Mouse (Mus musculus): Measurements from ENCODE around the gene Cpsf6.

The Cpsf6 gene

GRCm38 (mm10) chr10:117335649-117336048 lies 44.2 kb downstream of the Cpsf6 start:
- no peak for DNase-seq (ENCODE audit: low read depth, low spot score)

- DNase-seq (ENCODE audit: low read depth, low spot score), result peak; percentile 58
These were observed 49.3 kb downstream of the Cpsf6 start for GRCm38 (mm10) chr10:117330521-117330920.

GRCm38 (mm10) chr10:117323782-117324181 lies 56.0 kb downstream of the Cpsf6 start:
- DNase-seq (ENCODE audit: low read depth, low spot score), result peak; percentile 73

GRCm38 (mm10) chr10:117322630-117323029 lies 57.2 kb downstream of the Cpsf6 start:
- DNase-seq (ENCODE audit: low read depth, low spot score), result no peak

GRCm38 (mm10) chr10:117320571-117320981 lies 59.2 kb downstream of the Cpsf6 start:
- no peak for DNase-seq (ENCODE audit: low read depth, low spot score)

GRCm38 (mm10) chr10:117316391-117316790 lies 63.4 kb downstream of the Cpsf6 start:
- DNase-seq (ENCODE audit: low read depth, low spot score), result no peak

- no peak for DNase-seq (ENCODE audit: low read depth, low spot score)
These were observed 66.7 kb downstream of the Cpsf6 start for GRCm38 (mm10) chr10:117313133-117313532.

- DNase-seq (ENCODE audit: low read depth, low spot score), result no peak
These were observed 67.6 kb downstream of the Cpsf6 start for GRCm38 (mm10) chr10:117312168-117312567.

GRCm38 (mm10) chr10:117304371-117304770 lies 75.4 kb downstream of the Cpsf6 start:
- DNase-seq (ENCODE audit: low read depth, low spot score), result no peak

- no peak for DNase-seq (ENCODE audit: low read depth, low spot score)
These were observed 78.1 kb downstream of the Cpsf6 start for GRCm38 (mm10) chr10:117301688-117302087.

GRCm38 (mm10) chr10:117299901-117300520 lies 79.8 kb downstream of the Cpsf6 start:
- DNase-seq (ENCODE audit: low read depth, low spot score), result no peak

- no peak for DNase-seq (ENCODE audit: low read depth, low spot score)
These were observed 80.7 kb downstream of the Cpsf6 start for GRCm38 (mm10) chr10:117299106-117299505.

- DNase-seq (ENCODE audit: low read depth, low spot score), result no peak
These were observed 81.5 kb downstream of the Cpsf6 start for GRCm38 (mm10) chr10:117298336-117298735.
